Mouse (Mus musculus) activated CD4-positive, CD25-positive, alpha-beta regulatory T cell, adult 4 months (primary cell): ENCODE measurements around the gene Spata48. TPM values are rescaled to one million over a fixed set of nuclear protein-coding genes. Genes with fewer than 3 reads are reported as not detected.
A peak's percentile ranks its signal among the peaks of the same experiment; 100 is the strongest.

ENCODE experiments used
- ATAC-seq: one replicate; pipeline ENCODE4 v1.8.0; 2017
- polyA plus RNA-seq, 2 experiments: library from polyadenylated mRNA; unstranded; fragments of 100-300 nt; shearing (Covaris generic); gene quantifications; one replicate each; pipeline ENCODE4 v1.2.1; 2017

The Spata48 gene
- polyA plus RNA-seq, 2 experiments from 2014 or later, result 0.34 to 1.2 TPM

DNA sequence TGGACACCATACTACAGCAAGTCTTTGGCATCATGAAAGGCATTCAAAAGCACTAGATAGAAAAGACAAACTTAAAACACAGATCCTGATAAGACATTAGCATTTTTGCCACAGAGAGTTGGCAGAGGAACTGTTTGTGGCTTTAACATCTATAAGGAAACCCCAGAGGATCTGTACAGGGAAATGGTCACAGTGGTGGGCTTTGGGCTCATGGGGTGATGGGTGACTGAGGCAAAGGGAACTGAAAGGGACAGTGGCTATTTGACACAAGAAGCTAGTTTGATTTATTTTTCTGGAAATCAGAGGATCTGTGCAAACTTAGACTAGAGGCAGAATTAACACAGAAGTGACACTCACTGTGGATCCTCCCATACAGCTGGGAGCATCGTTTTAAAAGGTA is 74.4 kb downstream of the Spata48 start:
- ATAC-seq, result no peak

DNA sequence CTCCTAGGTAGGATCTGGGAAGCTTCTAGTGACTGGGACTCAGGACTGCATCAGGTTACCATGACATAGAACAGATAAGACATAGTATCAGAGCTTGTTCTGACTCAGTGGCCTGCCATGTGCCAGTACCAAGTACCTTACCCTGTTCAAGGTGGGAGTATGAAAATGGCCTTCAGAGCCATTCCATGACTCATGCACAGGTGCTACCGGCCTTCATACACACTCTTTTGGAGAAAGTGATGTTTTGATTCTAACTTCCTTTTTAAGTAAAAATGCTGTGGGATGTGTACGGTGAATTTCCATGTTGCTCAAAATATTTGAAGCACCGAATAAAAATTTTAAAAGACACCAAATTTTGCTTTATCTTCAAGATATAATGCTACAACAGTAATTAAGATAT is 84.1 kb downstream of the Spata48 start:
- no peak for ATAC-seq

DNA sequence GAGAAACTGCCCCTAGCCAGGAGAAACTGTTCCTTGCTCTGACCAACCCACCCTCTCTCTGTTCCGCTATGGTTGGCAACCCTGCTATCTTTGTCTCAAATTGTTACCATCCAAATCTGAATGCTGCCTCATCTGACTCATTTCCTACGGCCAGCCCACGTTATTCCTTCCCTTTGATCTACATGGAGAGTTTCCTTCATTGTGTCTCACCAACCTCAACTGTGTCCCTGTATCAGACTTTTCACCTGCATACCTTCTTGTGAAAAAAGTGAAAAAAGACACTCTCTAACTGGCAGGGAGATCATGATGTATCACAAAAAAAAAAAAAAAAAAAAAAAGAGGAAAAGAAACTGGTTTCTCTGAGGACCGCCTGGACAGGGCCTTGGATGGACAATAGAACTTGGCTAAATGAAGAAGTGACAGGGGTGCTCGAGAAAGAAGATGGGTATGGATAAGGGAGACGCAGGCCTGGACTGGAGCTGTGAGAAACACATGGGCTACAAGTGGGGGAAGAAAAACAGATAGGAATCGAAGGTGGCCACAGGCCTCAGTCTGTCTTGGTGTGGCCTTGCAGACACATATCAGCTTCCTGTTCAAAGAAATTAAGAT is 85.1 kb downstream of the Spata48 start:
- peak; percentile 46 for ATAC-seq

DNA sequence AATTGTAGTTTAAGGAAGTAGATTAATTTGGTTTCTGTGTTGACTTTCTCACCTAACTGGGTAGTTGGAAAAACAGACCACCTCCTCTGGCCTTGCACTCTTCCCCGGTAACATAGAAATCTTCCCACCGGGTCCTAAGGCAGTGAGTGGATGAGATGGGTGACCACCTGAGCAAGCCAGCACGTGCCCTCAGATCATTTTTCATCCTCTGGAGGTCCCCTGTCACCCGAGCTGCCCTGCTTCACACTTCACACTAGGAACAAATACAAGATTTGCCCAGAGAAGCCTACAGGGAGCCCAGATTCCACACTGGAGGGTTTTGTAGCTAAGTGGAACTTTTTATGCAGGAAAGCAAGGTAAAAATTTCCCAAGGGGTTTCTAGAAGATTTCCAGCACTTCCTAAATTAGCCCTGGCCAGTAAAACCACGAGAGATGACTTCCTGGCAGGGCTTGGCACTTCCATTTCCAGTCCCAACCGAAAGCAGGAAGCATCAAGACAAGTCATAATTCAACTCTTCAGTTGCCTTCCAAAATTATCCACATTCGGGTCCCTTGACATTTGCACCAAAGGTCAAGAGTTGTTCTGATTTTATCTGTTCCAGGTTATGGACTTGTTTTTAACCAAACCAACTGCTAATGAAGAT is 85.8 kb downstream of the Spata48 start:
- no peak for ATAC-seq

DNA sequence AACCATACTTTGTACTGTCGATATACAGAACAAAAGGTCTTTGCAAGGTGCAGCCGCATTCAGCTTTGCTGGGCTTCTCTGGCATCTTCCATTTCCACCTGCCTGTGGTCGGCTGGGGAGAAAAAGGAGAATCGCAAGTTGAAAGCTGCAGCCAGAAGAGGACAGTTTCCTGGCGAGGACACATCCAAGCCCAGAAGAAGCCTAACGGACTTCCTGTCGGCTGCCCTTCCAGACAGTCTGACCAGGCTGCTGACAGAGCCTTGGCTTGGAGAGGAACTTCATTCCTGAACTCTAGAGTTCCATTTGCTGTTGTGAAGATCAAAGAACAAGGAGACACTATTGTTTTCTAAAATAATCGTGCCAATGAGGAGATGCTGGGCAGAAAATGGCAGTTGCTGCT is 93.7 kb downstream of the Spata48 start:
- ATAC-seq, result no peak

DNA sequence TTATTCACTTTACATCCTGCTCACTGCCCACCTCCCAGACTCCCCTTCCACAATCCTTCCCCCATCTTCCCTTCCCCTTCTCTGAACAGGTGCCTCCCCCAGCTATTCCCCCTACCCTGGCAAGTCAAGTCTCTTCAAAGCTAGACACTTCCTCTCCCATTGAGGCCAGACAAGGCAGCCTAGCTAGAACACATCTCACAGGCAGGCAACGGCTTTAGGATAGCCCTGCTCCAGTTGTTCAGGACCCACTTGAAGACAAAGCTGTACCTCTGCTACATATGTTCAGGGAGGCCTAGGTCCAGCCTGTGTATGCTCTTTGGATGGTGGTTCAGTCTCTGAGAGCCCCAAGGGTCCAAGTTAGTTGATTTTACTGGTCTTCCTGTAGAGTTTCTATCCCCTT is 94.3 kb downstream of the Spata48 start:
- ATAC-seq, result no peak

DNA sequence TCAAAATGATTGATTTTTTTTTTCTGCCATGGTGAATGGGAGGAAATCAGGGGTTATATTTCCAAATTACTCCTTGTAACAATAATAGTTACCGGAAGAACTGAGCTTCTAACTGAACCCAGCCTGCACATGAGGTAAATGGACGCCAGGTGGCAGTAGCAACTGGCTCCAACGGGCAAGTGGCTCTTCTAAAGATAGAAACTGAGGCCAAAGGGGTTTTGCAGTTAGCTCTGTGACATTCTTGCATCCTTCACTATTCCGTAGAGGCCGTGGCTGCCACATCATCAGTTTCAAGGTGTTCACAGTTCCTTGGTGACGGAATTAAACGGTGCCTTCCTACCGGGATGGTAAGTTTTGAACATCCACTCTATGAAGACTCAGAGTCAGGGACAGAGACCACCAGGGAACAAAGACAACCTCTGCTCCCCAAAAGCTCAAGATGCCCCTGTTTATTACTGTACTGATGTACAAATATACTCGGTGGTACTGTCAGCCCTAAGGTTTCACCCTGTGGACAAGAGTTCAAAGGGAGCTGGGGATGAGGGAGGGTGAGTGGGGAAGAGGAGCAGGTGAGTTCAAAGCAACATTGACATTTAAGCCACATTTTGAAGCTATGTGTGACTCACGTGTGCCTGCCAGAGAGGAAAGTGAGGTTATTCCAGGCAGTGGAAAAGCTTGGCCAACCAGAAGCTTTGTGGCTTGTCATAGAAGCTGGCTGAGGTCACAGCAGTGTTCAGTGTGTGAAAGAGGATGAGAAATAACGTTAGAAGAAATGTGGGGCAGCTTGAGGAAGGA is 95.5 kb downstream of the Spata48 start:
- ATAC-seq, result peak; percentile 70

DNA sequence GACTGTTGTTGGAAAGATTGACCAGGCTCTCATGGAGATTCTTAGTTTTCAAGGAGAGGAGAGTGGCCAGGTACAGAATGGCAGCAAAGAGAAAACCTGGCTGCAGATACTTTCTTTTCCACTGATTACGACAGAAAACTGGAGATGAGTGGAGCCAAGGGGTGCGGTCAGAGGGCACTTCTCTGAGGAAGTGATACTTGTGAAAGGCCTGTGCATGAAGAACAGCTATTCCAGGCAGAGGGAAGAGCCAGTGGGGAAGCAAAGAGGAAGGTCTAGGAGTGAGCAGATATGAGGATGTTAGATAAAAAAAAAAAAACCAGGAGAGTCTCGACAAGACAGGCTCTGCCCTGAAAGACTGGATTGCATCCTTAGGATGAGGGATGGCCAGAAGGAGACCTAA is 96.8 kb downstream of the Spata48 start:
- ATAC-seq, result no peak

DNA sequence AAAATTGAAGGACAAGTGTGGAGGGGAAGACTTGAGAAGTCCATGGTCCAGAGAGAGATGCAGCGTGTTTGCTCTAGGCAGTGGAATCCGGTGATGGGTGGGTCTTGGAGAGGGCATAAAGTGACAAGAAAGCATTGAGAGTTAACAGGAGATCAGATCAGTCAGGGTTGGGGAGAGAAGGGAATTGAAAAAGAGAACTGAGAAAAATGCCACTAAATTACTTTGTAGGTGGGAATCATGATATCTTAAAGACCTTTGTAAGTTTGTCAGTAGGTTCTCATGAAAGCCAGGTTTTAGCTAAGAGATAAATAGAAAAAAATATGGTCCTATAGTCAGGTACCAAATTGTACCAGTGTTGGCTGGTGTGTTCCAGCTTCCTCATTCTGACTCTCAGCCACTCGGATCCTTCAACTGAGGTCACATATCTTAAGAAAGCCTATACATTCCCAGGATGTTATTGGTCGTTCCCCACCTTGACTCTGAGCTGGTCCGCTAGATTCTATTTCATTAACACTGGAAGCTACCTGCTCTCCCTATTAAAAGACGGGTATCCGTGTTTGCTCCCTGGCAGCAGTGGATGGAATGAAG is 97.3 kb downstream of the Spata48 start:
- no peak for ATAC-seq

DNA sequence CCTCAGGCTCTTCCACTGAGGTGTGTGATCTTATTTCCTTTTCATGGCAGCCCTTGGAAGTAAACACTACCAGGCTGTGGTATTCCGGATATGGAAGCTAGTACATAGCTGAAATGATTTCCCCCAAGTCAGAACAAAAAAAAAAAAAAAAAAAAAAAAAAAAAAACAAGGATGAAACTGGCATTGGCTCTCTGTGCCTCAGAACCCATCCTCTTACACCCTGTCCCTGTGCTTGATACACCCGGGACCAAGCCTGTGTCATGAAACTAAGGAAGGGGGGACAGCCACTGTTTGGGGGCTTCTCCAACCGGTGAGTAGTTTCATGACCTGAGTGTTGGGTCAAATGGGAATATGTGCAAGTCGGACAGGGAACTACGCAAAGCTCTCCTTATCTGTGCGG is 99.2 kb downstream of the Spata48 start:
- no peak for ATAC-seq

DNA sequence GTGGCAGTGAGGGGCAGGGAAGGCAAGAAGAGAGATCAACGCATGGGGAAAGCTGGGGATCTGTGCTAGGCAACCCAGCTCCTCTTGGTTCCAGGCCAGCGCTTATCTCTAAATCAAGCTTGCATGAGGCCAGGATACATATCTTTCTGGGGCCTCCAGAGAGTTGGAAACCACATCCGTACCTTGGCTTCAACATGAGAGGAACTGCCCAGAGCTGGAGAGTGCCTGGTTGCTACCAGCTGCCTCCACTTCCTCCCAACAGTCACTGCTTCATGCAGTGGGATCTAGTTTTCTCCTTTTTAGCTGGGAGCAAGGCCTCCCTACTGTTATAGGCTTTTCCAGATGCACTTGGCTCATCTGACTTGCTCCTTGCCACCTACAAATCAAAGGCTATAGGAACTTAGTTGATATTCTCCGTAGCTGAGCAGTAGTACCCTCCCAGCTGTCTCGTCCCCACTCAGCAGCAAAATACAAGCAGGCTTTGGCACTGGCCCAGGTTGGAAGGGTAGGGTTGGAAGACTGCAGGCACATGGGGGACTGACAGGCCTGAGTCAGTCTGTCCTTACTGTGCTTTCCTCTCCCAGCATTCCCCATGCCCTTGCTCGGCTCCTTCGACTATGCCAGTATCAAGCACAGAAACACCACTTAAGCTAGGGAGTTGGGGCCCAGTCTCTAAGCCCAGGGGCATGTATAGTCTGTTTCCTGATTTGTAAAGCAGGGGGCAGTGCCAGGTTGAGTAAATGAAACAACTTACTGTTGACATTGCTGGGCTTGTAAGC is 102.6 kb downstream of the Spata48 start:
- peak; percentile 93 for ATAC-seq

Other genes with a start within 250 kb of the Spata48 start
- gene Zpbp, start 314 bp downstream of the Spata48 start, polyA plus RNA-seq, result under 1 TPM; 0.24 to 0.62 TPM
- not detected for gene 4930512M02Rik, start 165.7 kb downstream of the Spata48 start, polyA plus RNA-seq
- 100 to 1,000 TPM; 133 to 140 TPM for gene Ikzf1, start 222.9 kb downstream of the Spata48 start, polyA plus RNA-seq